Mouse (Mus musculus): ENCODE data around the gene Jph3.

DNA sequence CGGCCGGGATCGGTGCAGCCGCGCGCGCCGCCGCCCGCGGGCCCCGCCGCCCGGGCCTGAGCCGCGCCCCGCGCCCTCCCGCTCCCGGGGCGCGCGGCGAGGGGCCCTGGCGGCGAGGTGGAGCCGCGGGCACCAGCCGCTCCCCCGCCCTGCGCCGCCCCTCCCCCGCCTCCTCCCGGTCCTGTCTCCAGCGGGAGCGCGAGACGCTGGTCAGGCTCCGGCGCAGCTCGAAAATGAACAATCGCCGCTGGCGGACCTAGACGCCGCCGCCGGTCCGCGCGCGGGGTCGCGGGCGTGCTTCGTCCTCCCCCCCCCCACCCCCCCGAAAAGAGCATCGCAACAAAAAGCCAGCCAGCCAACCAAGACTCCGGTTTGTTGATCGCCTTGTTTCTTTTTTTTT lies 747 bp downstream of the Jph3 start:
- no peak for TF ChIP-seq CTCF (IDR thresholded peaks at IDR 0.05; ENCODE audit: low read depth)
- TF ChIP-seq EP300 (IDR thresholded peaks at IDR 0.05; ENCODE audit: low read depth) = no peak

All from liver, postnatal 0 days (tissue).